Mouse (Mus musculus): Measurements from ENCODE around the gene Fmnl2.

- no peak for TF ChIP-seq CTCF (IDR thresholded peaks at IDR 0.05; ENCODE audit: extremely low read depth, insufficient read length, insufficient replicate concordance, low read depth, low read length)
- TF ChIP-seq POLR2A (IDR thresholded peaks at IDR 0.05; ENCODE audit: low read depth, low read length): no peak
These were observed 43.1 kb downstream of the Fmnl2 start for GRCm38 (mm10) chr2:52900780-52901179.
